Mouse (Mus musculus) activated CD4-positive, CD25-positive, alpha-beta regulatory T cell, adult 4 months (primary cell): ENCODE results near the gene Ttll3. TPM values are rescaled to one million over a fixed set of nuclear protein-coding genes. Genes with fewer than 3 reads are reported as not detected.

ENCODE experiments used
- ATAC-seq: one replicate; pipeline ENCODE4 v1.8.0; 2017
- polyA plus RNA-seq, 2 experiments: library from polyadenylated mRNA; unstranded; fragments of 100-300 nt; shearing (Covaris generic); gene quantifications; one replicate each; pipeline ENCODE4 v1.2.1; 2017

Ttll3 gene
- polyA plus RNA-seq, 2 experiments from 2014 or later = 10.6 to 15.3 TPM

GRCm38 (mm10) chr6:113426696-113427095 lies 37.6 kb downstream of the Ttll3 start:
- no peak for ATAC-seq

- peak; percentile 59 for ATAC-seq
Measured at GRCm38 (mm10) chr6:113427397-113427796, 38.3 kb downstream of the Ttll3 start.

- no peak for ATAC-seq
Measured at GRCm38 (mm10) chr6:113428006-113428405, 38.9 kb downstream of the Ttll3 start.

- no peak for ATAC-seq
Measured at GRCm38 (mm10) chr6:113429965-113430364, 40.9 kb downstream of the Ttll3 start.

GRCm38 (mm10) chr6:113430846-113431245 lies 41.8 kb downstream of the Ttll3 start:
- ATAC-seq = no peak

GRCm38 (mm10) chr6:113431801-113432200 lies 42.7 kb downstream of the Ttll3 start:
- ATAC-seq = no peak

- ATAC-seq = no peak
Measured at GRCm38 (mm10) chr6:113433661-113434060, 44.6 kb downstream of the Ttll3 start.

GRCm38 (mm10) chr6:113434691-113435090 lies 45.6 kb downstream of the Ttll3 start:
- ATAC-seq = no peak

GRCm38 (mm10) chr6:113435664-113436205 lies 46.7 kb downstream of the Ttll3 start, which contains the start of gene Cidec:
TSS of gene Cidec (minus strand) at chr6:113435760.
- ATAC-seq = no peak

GRCm38 (mm10) chr6:113437135-113437534 lies 48.1 kb downstream of the Ttll3 start:
- no peak for ATAC-seq

- ATAC-seq = no peak
Measured at GRCm38 (mm10) chr6:113438721-113439430, 49.8 kb downstream of the Ttll3 start.

GRCm38 (mm10) chr6:113440686-113441085 lies 51.6 kb downstream of the Ttll3 start:
- no peak for ATAC-seq

- ATAC-seq = peak; percentile 69
Measured at GRCm38 (mm10) chr6:113441147-113441680, 52.2 kb downstream of the Ttll3 start.

GRCm38 (mm10) chr6:113442087-113442441 lies 53.0 kb downstream of the Ttll3 start:
- ATAC-seq = peak; percentile 4

GRCm38 (mm10) chr6:113442442-113443090 lies 53.5 kb downstream of the Ttll3 start, which contains the start of gene Jagn1:
TSS of gene Jagn1 (plus strand) at chr6:113442569.
- ATAC-seq = peak; percentile 88

- no peak for ATAC-seq
Measured at GRCm38 (mm10) chr6:113443091-113443490, 54.0 kb downstream of the Ttll3 start.

- no peak for ATAC-seq
Measured at GRCm38 (mm10) chr6:113444207-113444965, 55.3 kb downstream of the Ttll3 start.

GRCm38 (mm10) chr6:113447639-113448038 lies 58.6 kb downstream of the Ttll3 start:
- no peak for ATAC-seq

- no peak for ATAC-seq
Measured at GRCm38 (mm10) chr6:113451839-113452238, 62.8 kb downstream of the Ttll3 start.

- no peak for ATAC-seq
Measured at GRCm38 (mm10) chr6:113455007-113455406, 65.9 kb downstream of the Ttll3 start.

- no peak for ATAC-seq
Measured at GRCm38 (mm10) chr6:113457952-113458534, 69.0 kb downstream of the Ttll3 start, which contains the start of gene Il17re. TSS of gene Il17re (plus strand) at chr6:113458484.

GRCm38 (mm10) chr6:113458635-113459034 lies 69.6 kb downstream of the Ttll3 start:
- ATAC-seq = no peak
